Mouse (Mus musculus): ENCODE measurements around the gene Aoc1. TPM values are rescaled to one million over a fixed set of nuclear protein-coding genes. Genes with fewer than 3 reads are reported as not detected.

Aoc1 gene
- polyA plus RNA-seq, 1 experiment from 2014 or later = 4.9 TPM

GRCm38 (mm10) chr6:48869774-48870173, 2.9 kb upstream of the Aoc1 start:
- Histone ChIP-seq H3K36me3 (ENCODE audit: insufficient read depth, low read length) (no peaks in the 10 kb centered on the region), H3K27me3 (replicated peaks; ENCODE audit: insufficient read depth, low read length) (no peaks in the 10 kb centered on the region), H3K4me2 (replicated peaks; ENCODE audit: low read depth, low read length) (no peak overlapping the region), H3K9ac (replicated peaks; ENCODE audit: low read depth) (no peak overlapping the region), H3K9me3 (ENCODE audit: low read length) (no peaks in the 10 kb centered on the region), H3K4me3 (ENCODE audit: low read depth, low read length) (no peak overlapping the region), H3K27ac (ENCODE audit: low read length) (no peak overlapping the region), H3K4me1 (ENCODE audit: insufficient read depth, low read depth, low read length) (no peaks in the 10 kb centered on the region)
- 57% methylated on average over 2 of the region's 2 CpGs for whole genome bisulfite sequencing
- TF ChIP-seq EP300 (IDR thresholded peaks at IDR 0.05) (no peak), CTCF (IDR thresholded peaks at IDR 0.05) (no peak)
- ATAC-seq (peak; percentile 25; the same call in 1 of the 2 replicates), DNase-seq (ENCODE audit: low spot score) (peak; percentile 44)

- DNase-seq (ENCODE audit: low spot score) = no peak
- no peak overlapping the region for H3K27ac ChIP-seq (ENCODE audit: low read length)
- H3K27me3 ChIP-seq (replicated peaks; ENCODE audit: insufficient read depth, low read length) = no peaks in the 10 kb centered on the region
- 86% methylated on average over 4 of the region's 4 CpGs for WGBS
- H3K4me3 ChIP-seq (ENCODE audit: low read depth, low read length) = no peak overlapping the region
- H3K9ac ChIP-seq (replicated peaks; ENCODE audit: low read depth) = no peak overlapping the region
- no peaks in the 10 kb centered on the region for H3K4me1 ChIP-seq (ENCODE audit: insufficient read depth, low read depth, low read length)
- no peaks in the 10 kb centered on the region for H3K9me3 ChIP-seq (ENCODE audit: low read length)
- TF ChIP-seq CTCF (IDR thresholded peaks at IDR 0.05) (no peak), EP300 (IDR thresholded peaks at IDR 0.05) (no peak)
- H3K4me2 ChIP-seq (replicated peaks; ENCODE audit: low read depth, low read length) = no peak overlapping the region
- H3K36me3 ChIP-seq (ENCODE audit: insufficient read depth, low read length) = no peaks in the 10 kb centered on the region
- ATAC-seq = no peak
Observed at GRCm38 (mm10) chr6:48874576-48874975, 1.9 kb downstream of the Aoc1 start.

GRCm38 (mm10) chr6:48875515-48875914, 2.8 kb downstream of the Aoc1 start:
- Histone ChIP-seq H3K4me2 (replicated peaks; ENCODE audit: low read depth, low read length) (no peak overlapping the region), H3K9me3 (ENCODE audit: low read length) (no peaks in the 10 kb centered on the region), H3K4me1 (ENCODE audit: insufficient read depth, low read depth, low read length) (no peaks in the 10 kb centered on the region), H3K36me3 (ENCODE audit: insufficient read depth, low read length) (no peaks in the 10 kb centered on the region), H3K27me3 (replicated peaks; ENCODE audit: insufficient read depth, low read length) (no peaks in the 10 kb centered on the region), H3K27ac (ENCODE audit: low read length) (no peak overlapping the region), H3K4me3 (ENCODE audit: low read depth, low read length) (no peak overlapping the region), H3K9ac (replicated peaks; ENCODE audit: low read depth) (no peak overlapping the region)
- 85% methylated on average over 6 of the region's 6 CpGs for WGBS
- ATAC-seq (no peak), DNase-seq (ENCODE audit: low spot score) (no peak)
- TF ChIP-seq CTCF (IDR thresholded peaks at IDR 0.05) = no peak
- TF ChIP-seq EP300 (IDR thresholded peaks at IDR 0.05) = no peak

GRCm38 (mm10) chr6:48876510-48877135, 3.9 kb downstream of the Aoc1 start:
- no peak overlapping the region for H3K4me3 ChIP-seq (ENCODE audit: low read depth, low read length)
- H3K27ac ChIP-seq (ENCODE audit: low read length) = no peak overlapping the region
- H3K9ac ChIP-seq (replicated peaks; ENCODE audit: low read depth) = no peak overlapping the region
- 62% methylated on average over 5 of the region's 5 CpGs for WGBS
- H3K9me3 ChIP-seq (ENCODE audit: low read length) = no peaks in the 10 kb centered on the region
- H3K4me1 ChIP-seq (ENCODE audit: insufficient read depth, low read depth, low read length) = no peaks in the 10 kb centered on the region
- H3K36me3 ChIP-seq (ENCODE audit: insufficient read depth, low read length) = no peaks in the 10 kb centered on the region
- H3K4me2 ChIP-seq (replicated peaks; ENCODE audit: low read depth, low read length) = no peak overlapping the region
- DNase-seq (ENCODE audit: low spot score) = no peak
- no peaks in the 10 kb centered on the region for H3K27me3 ChIP-seq (replicated peaks; ENCODE audit: insufficient read depth, low read length)
- no peak for ATAC-seq
- TF ChIP-seq EP300 (IDR thresholded peaks at IDR 0.05) = no peak
- no peak for TF ChIP-seq CTCF (IDR thresholded peaks at IDR 0.05)

- no peaks in the 10 kb centered on the region for H3K36me3 ChIP-seq (ENCODE audit: insufficient read depth, low read length)
- TF ChIP-seq CTCF (IDR thresholded peaks at IDR 0.05) = no peak
- no peak for TF ChIP-seq EP300 (IDR thresholded peaks at IDR 0.05)
- no peak overlapping the region for H3K9ac ChIP-seq (replicated peaks; ENCODE audit: low read depth)
- no peak for DNase-seq (ENCODE audit: low spot score)
- no peaks in the 10 kb centered on the region for H3K4me1 ChIP-seq (ENCODE audit: insufficient read depth, low read depth, low read length)
- H3K27ac ChIP-seq (ENCODE audit: low read length) = no peak overlapping the region
- 57% methylated on average over 4 of the region's 4 CpGs for WGBS
- ATAC-seq = no peak
- no peak overlapping the region for H3K4me2 ChIP-seq (replicated peaks; ENCODE audit: low read depth, low read length)
- H3K9me3 ChIP-seq (ENCODE audit: low read length) = no peaks in the 10 kb centered on the region
- H3K27me3 ChIP-seq (replicated peaks; ENCODE audit: insufficient read depth, low read length) = no peaks in the 10 kb centered on the region
- no peak overlapping the region for H3K4me3 ChIP-seq (ENCODE audit: low read depth, low read length)
Observed at GRCm38 (mm10) chr6:48894203-48894602, 21.5 kb downstream of the Aoc1 start.

GRCm38 (mm10) chr6:48894938-48895818, 22.5 kb downstream of the Aoc1 start:
- Histone ChIP-seq H3K9me3 (ENCODE audit: low read length) (no peaks in the 10 kb centered on the region), H3K9ac (replicated peaks; ENCODE audit: low read depth) (no peak overlapping the region), H3K36me3 (ENCODE audit: insufficient read depth, low read length) (no peaks in the 10 kb centered on the region), H3K4me3 (ENCODE audit: low read depth, low read length) (no peak overlapping the region), H3K27ac (ENCODE audit: low read length) (no peak overlapping the region), H3K4me1 (ENCODE audit: insufficient read depth, low read depth, low read length) (no peaks in the 10 kb centered on the region), H3K4me2 (replicated peaks; ENCODE audit: low read depth, low read length) (no peak overlapping the region), H3K27me3 (replicated peaks; ENCODE audit: insufficient read depth, low read length) (no peaks in the 10 kb centered on the region)
- TF ChIP-seq CTCF (IDR thresholded peaks at IDR 0.05) = no peak
- TF ChIP-seq EP300 (IDR thresholded peaks at IDR 0.05) = no peak
- no peak for DNase-seq (ENCODE audit: low spot score)
- WGBS = 77% methylated on average over 8 of the region's 8 CpGs
- ATAC-seq = no peak

Measured in lung, postnatal 0 days (tissue).